Mouse (Mus musculus) MEL (cell line): ENCODE results near the gene Creb5. TPM values are rescaled to one million over a fixed set of nuclear protein-coding genes. Genes with fewer than 3 reads are reported as not detected.

Experiments
- DNase-seq: peaks from one replicate; pipeline ENCODE4 v3.0.0; 2011; ENCODE audit warnings: low read depth, low spot score
- H3K27ac ChIP-seq: 2 replicates; pipeline ENCODE4 v1.5.1; 2012; ENCODE audit warnings: low read depth, mild to moderate bottlenecking, control low read depth, low read length, moderate library complexity; ENCODE audit not compliant: control insufficient read depth
- H3K27me3 ChIP-seq, 2 experiments: fragments of 150-350 bp in 1 of 2; sonication (generic) in 1 of 2; 2 replicates each; pipeline ENCODE4 v1.6.1; 2012; ENCODE audit warnings: low read length in 2 of 2, mild to moderate bottlenecking in 2 of 2, improper control_type of control experiment in 1 of 2, moderate library complexity in 1 of 2; ENCODE audit not compliant: insufficient read depth in 2 of 2, control insufficient read depth in 1 of 2
- H3K36me3 ChIP-seq, 2 experiments: 2 replicates each; pipeline ENCODE4 v1.6.1; 2012 to 2014; ENCODE audit warnings: low read length in 2 of 2, improper control_type of control experiment in 1 of 2, inconsistent platforms in 1 of 2, mild to moderate bottlenecking in 1 of 2; ENCODE audit not compliant: insufficient read depth in 2 of 2, control insufficient read depth in 1 of 2
- H3K4me1 ChIP-seq, 2 experiments: fragments of 150-350 bp in 1 of 2; sonication (generic) in 1 of 2; 2 replicates each; pipeline ENCODE4 v1.6.1; 2012; ENCODE audit warnings: low read length in 2 of 2, improper control_type of control experiment in 1 of 2, mild to moderate bottlenecking in 1 of 2; ENCODE audit not compliant: insufficient read depth in 2 of 2, control insufficient read depth in 1 of 2
- H3K4me3 ChIP-seq, 2 experiments: fragments of 150-350 bp in 1 of 2; sonication (generic) in 1 of 2; 2 replicates each; pipeline ENCODE4 v1.5.1; 2012; ENCODE audit warnings: low read depth in 2 of 2, low read length in 2 of 2, mild to moderate bottlenecking in 2 of 2, moderate library complexity in 2 of 2, control low read depth in 1 of 2, improper control_type of control experiment in 1 of 2; ENCODE audit not compliant: control insufficient read depth in 1 of 2, insufficient read depth in 1 of 2
- H3K79me2 ChIP-seq: 2 replicates; pipeline ENCODE4 v1.6.1; 2012; ENCODE audit warnings: mild to moderate bottlenecking, low read length, moderate library complexity; ENCODE audit not compliant: control insufficient read depth, poor library complexity, insufficient read depth
- H3K9ac ChIP-seq: 2 replicates; pipeline ENCODE4 v1.6.1; 2012; ENCODE audit warnings: low read depth, mild to moderate bottlenecking, control low read depth, low read length, moderate library complexity; ENCODE audit not compliant: control insufficient read depth, poor library complexity, severe bottlenecking
- H3K9me3 ChIP-seq: fragments of 150-350 bp; sonication (generic); replicated peaks from 2 replicates; pipeline ENCODE4 v1.6.1; 2012; ENCODE audit warnings: mild to moderate bottlenecking, low read length, improper control_type of control experiment, moderate library complexity; ENCODE audit not compliant: insufficient read depth
- E2F4 ChIP-seq: IDR thresholded peaks from 2 replicates; pipeline ENCODE4 v1.6.1; 2011; ENCODE audit warnings: low read depth, low read length, improper control_type of control experiment, borderline replicate concordance
- HCFC1 ChIP-seq: IDR thresholded peaks from 2 replicates; pipeline ENCODE4 v1.6.1; 2012; ENCODE audit warnings: low read depth, mild to moderate bottlenecking, inconsistent platforms, low read length, improper control_type of control experiment, moderate library complexity
- JUND ChIP-seq: IDR thresholded peaks from 2 replicates; pipeline ENCODE4 v1.6.1; 2011; ENCODE audit warnings: low read depth, mild to moderate bottlenecking, improper control_type of control experiment, low read length
- KAT2A ChIP-seq: conservative IDR thresholded peaks from 2 replicates; pipeline ENCODE4 v1.6.1; 2012; ENCODE audit warnings: low read depth, low read length, improper control_type of control experiment, inconsistent platforms
- MAX ChIP-seq: IDR thresholded peaks from 2 replicates; pipeline ENCODE4 v1.6.1; 2011; ENCODE audit warnings: low read length, improper control_type of control experiment
- MEF2A ChIP-seq: IDR thresholded peaks from 2 replicates; pipeline ENCODE4 v1.6.1; 2014; ENCODE audit warnings: low read depth, mild to moderate bottlenecking, inconsistent platforms, low read length, improper control_type of control experiment; ENCODE audit not compliant: poor library complexity, insufficient replicate concordance, severe bottlenecking; ENCODE audit errors: extremely low read depth
- MXI1 ChIP-seq: IDR thresholded peaks from 2 replicates; pipeline ENCODE4 v1.6.1; 2011; ENCODE audit warnings: mild to moderate bottlenecking, low read depth, low read length, improper control_type of control experiment
- MYC ChIP-seq: IDR thresholded peaks from 2 replicates; pipeline ENCODE4 v1.6.1; 2011; ENCODE audit warnings: low read depth, mild to moderate bottlenecking, low read length, improper control_type of control experiment, moderate library complexity
- NRF1 ChIP-seq: IDR thresholded peaks from 2 replicates; pipeline ENCODE4 v1.6.1; 2014; ENCODE audit warnings: low read depth, mild to moderate bottlenecking, inconsistent platforms, low read length, improper control_type of control experiment, moderate library complexity; ENCODE audit not compliant: poor library complexity, insufficient read depth, severe bottlenecking
- POLR2A ChIP-seq, 2 experiments: IDR thresholded peaks; 2 replicates each; pipeline ENCODE4 v1.6.1; 2011 to 2012; ENCODE audit warnings: low read length in 2 of 2, mild to moderate bottlenecking in 2 of 2, control low read depth in 1 of 2, improper control_type of control experiment in 1 of 2, low read depth in 1 of 2, moderate library complexity in 1 of 2; ENCODE audit not compliant: control insufficient read depth in 1 of 2, insufficient read depth in 1 of 2, poor library complexity in 1 of 2
- POLR2AphosphoS2 ChIP-seq: IDR thresholded peaks from 2 replicates; pipeline ENCODE4 v1.6.1; 2011; ENCODE audit warnings: low read length, improper control_type of control experiment
- RCOR1 ChIP-seq: IDR thresholded peaks from 2 replicates; pipeline ENCODE4 v1.6.1; 2012; ENCODE audit warnings: low read depth, mild to moderate bottlenecking, inconsistent platforms, low read length, improper control_type of control experiment
- SIN3A ChIP-seq: IDR thresholded peaks from 2 replicates; pipeline ENCODE4 v1.6.1; 2012; ENCODE audit warnings: low read length, improper control_type of control experiment, inconsistent platforms
- SMC3 ChIP-seq: IDR thresholded peaks from 2 replicates; pipeline ENCODE4 v1.6.1; 2011; ENCODE audit warnings: low read depth, low read length, improper control_type of control experiment
- TAL1 ChIP-seq: IDR thresholded peaks from 2 replicates; pipeline ENCODE4 v1.6.1; 2012; ENCODE audit warnings: mild to moderate bottlenecking, inconsistent platforms, low read length, moderate library complexity, mixed read lengths
- TCF12 ChIP-seq: IDR thresholded peaks from 2 replicates; pipeline ENCODE4 v1.6.1; 2014; ENCODE audit warnings: low read depth, mild to moderate bottlenecking, inconsistent platforms, low read length, improper control_type of control experiment, moderate library complexity
- UBTF ChIP-seq: IDR thresholded peaks from 2 replicates; pipeline ENCODE4 v1.6.1; 2012; ENCODE audit warnings: low read depth, mild to moderate bottlenecking, inconsistent platforms, low read length, improper control_type of control experiment, moderate library complexity, borderline replicate concordance; ENCODE audit not compliant: insufficient read depth
- USF1 ChIP-seq: IDR thresholded peaks from 2 replicates; pipeline ENCODE4 v1.6.1; 2014; ENCODE audit warnings: low read depth, mild to moderate bottlenecking, inconsistent platforms, low read length, improper control_type of control experiment, moderate library complexity
- USF2 ChIP-seq, 2 experiments: IDR thresholded peaks; 2 replicates each; pipeline ENCODE4 v1.6.1; 2011 to 2012; ENCODE audit warnings: improper control_type of control experiment in 2 of 2, low read length in 2 of 2, borderline replicate concordance in 1 of 2, inconsistent platforms in 1 of 2, low read depth in 1 of 2, mild to moderate bottlenecking in 1 of 2; ENCODE audit not compliant: insufficient read depth in 1 of 2
- ZMIZ1 ChIP-seq: IDR thresholded peaks from 2 replicates; pipeline ENCODE4 v1.6.1; 2012; ENCODE audit warnings: low read depth, mild to moderate bottlenecking, inconsistent platforms, low read length, improper control_type of control experiment, moderate library complexity
- polyA plus RNA-seq, 2 experiments: library from polyadenylated mRNA; stranded (reverse) in 1 of 2; unstranded in 1 of 2; fragments of >175 nt in 1 of 2; fragments of >200 nt in 1 of 2; gene quantifications; 2 replicates each; pipeline versions ENCODE4 v1.2.1 to v1.2.4; 2012; ENCODE audit warnings: low replicate concordance in 2 of 2, low read depth in 1 of 2; ENCODE audit not compliant: insufficient read length in 2 of 2, insufficient read depth in 1 of 2, missing spikeins in 1 of 2
- total RNA-seq: library from RNA; depleted of rRNA; stranded (reverse); fragments of 300-350 nt; gene quantifications from 2 replicates; pipeline ENCODE4 v1.2.3, GENCODE M21; 2012

The Creb5 gene
- total and polyA plus RNA-seq, 3 experiments, result not detected

GRCm38 (mm10) chr6:53596402-53596801 lies 309.3 kb downstream of the Creb5 start:
- H3K4me1 ChIP-seq, result no peaks in the 10 kb centered on the region
- no peak overlapping the region for H3K4me3 ChIP-seq
- no peak overlapping the region for H3K27ac ChIP-seq
- no peaks in the 10 kb centered on the region for H3K27me3 ChIP-seq
- no peaks in the 10 kb centered on the region for H3K9me3 ChIP-seq
- no peak overlapping the region for H3K9ac ChIP-seq
- DNase-seq, result no peak
- no peaks in the 10 kb centered on the region for H3K36me3 ChIP-seq
- no peaks in the 10 kb centered on the region for H3K79me2 ChIP-seq
- TF ChIP-seq KAT2A, result no peak
- no peak for TF ChIP-seq SIN3A
- no peak for TF ChIP-seq RCOR1
- TF ChIP-seq NRF1, result no peak
- TF ChIP-seq ZMIZ1, result no peak
- no peak for TF ChIP-seq SMC3

GRCm38 (mm10) chr6:53603041-53603440 lies 316.0 kb downstream of the Creb5 start:
- no peaks in the 10 kb centered on the region for H3K9me3 ChIP-seq
- no peak for DNase-seq
- TF ChIP-seq HCFC1, result no peak
- TF ChIP-seq UBTF, result no peak
- TF ChIP-seq E2F4, result no peak
- no peak for TF ChIP-seq KAT2A
- no peak for TF ChIP-seq TCF12
- TF ChIP-seq POLR2AphosphoS2, result no peak
- no peak for TF ChIP-seq MYC
- no peak for TF ChIP-seq MXI1
- no peak for TF ChIP-seq USF2 (IDR thresholded peaks at IDR 0.05; ENCODE audit: borderline replicate concordance in 1 of 2, insufficient read depth in 1 of 2, low read depth in 1 of 2, low read length in 2 of 2)
- no peak for TF ChIP-seq SIN3A
- no peak for TF ChIP-seq TAL1
- no peak for TF ChIP-seq MAX
- TF ChIP-seq JUND, result no peak
- TF ChIP-seq POLR2A (IDR thresholded peaks at IDR 0.05; ENCODE audit: control insufficient read depth in 1 of 2, insufficient read depth in 1 of 2, low read depth in 1 of 2, low read length in 2 of 2, poor library complexity in 1 of 2), result no peak
- TF ChIP-seq NRF1, result no peak
- no peak for TF ChIP-seq MEF2A
- TF ChIP-seq USF1, result no peak
- TF ChIP-seq, all 39 proteins: peak for 0
- Histone ChIP-seq H3K4me1 (no peaks in the 10 kb centered on the region), H3K4me3 (no peak overlapping the region), H3K27ac (no peak overlapping the region), H3K9ac (no peak overlapping the region), H3K27me3 (no peaks in the 10 kb centered on the region; a peak in 1 of 4 replicates), H3K36me3 (no peaks in the 10 kb centered on the region), H3K79me2 (no peaks in the 10 kb centered on the region)
